In genomic region chr8:83902961-83903666, GRCm38 (mm10) we compare ENCODE assay signal across 8 mouse cellular contexts. TPM values are rescaled to one million over a fixed set of nuclear protein-coding genes. Genes with fewer than 3 reads are reported as not detected.
DNase-seq lines count a peak whose midpoint lies in the region; ATAC-seq and TF ChIP-seq lines count a peak whose summit lies in the region.

No protein-coding gene starts in this region.

- no peaks in the 10 kb centered on the region for H3K27me3 ChIP-seq in ES-Bruce4 (ENCODE audit: control insufficient read depth, insufficient read depth, low read length, poor library complexity, severe bottlenecking)
- H3K27me3 ChIP-seq in hindbrain, embryonic 15.5 days = no peaks in the 10 kb centered on the region
- H3K27me3 ChIP-seq in midbrain, embryonic 11.5 days (ENCODE audit: control insufficient read depth, insufficient read depth, low read length) = no peaks in the 10 kb centered on the region

- H3K9me3 ChIP-seq in ES-Bruce4 (replicated peaks; ENCODE audit: control insufficient read depth, insufficient read depth, low read length, poor library complexity, severe bottlenecking) = no peaks in the 10 kb centered on the region
- no peaks in the 10 kb centered on the region for H3K9me3 ChIP-seq in hindbrain, embryonic 15.5 days
- H3K9me3 ChIP-seq in midbrain, embryonic 11.5 days (ENCODE audit: control insufficient read depth, low read length) = no peaks in the 10 kb centered on the region

- peak overlapping the region; percentile 60 for H3K4me3 ChIP-seq in ES-Bruce4 (ENCODE audit: low read depth, low read length)
- H3K4me3 ChIP-seq in cortical plate, adult 2 months (ENCODE audit: insufficient read depth, low read length) = peak overlapping the region; percentile 86
- H3K4me3 ChIP-seq in hindbrain, embryonic 15.5 days = peak overlapping the region; percentile 97
- H3K4me3 ChIP-seq in midbrain, embryonic 11.5 days (ENCODE audit: low read depth, low read length) = peak overlapping the region; percentile 0; the same call in 1 of the 2 replicates

- peak overlapping the region; percentile 97; the same call in 1 of the 2 replicates for H3K9ac ChIP-seq in ES-Bruce4 (ENCODE audit: low read depth, poor library complexity, severe bottlenecking)
- peak overlapping the region; percentile 98; the same call in 1 of the 2 replicates for H3K9ac ChIP-seq in hindbrain, embryonic 15.5 days
- H3K9ac ChIP-seq in midbrain, embryonic 11.5 days (ENCODE audit: low read length) = 0 out of 2 replicates have a peak overlapping the region, but pooled peaks have one; percentile 2

- H3K4me2 ChIP-seq in hindbrain, embryonic 15.5 days = peak overlapping the region; percentile 80
- H3K4me2 ChIP-seq in midbrain, embryonic 11.5 days = peak overlapping the region; percentile 3

- ATAC-seq in hindbrain, embryonic 15.5 days (ENCODE audit: low FRiP score, low read depth) = no peak
- no peak for ATAC-seq in midbrain, embryonic 11.5 days (ENCODE audit: low FRiP score)

- WGBS in hindbrain, embryonic 15.5 days = 11% methylated on average over 12 of the region's 13 CpGs
- WGBS in midbrain, embryonic 11.5 days = 9% methylated on average over 12 of the region's 13 CpGs

- peaks cover 6% of the 10 kb centered on the region for H3K4me1 ChIP-seq in ES-Bruce4 (ENCODE audit: control insufficient read depth, insufficient read depth, low read length)
- H3K4me1 ChIP-seq in cortical plate, adult 2 months (ENCODE audit: control insufficient read depth, insufficient read depth, low read length) = peaks cover 9% of the 10 kb centered on the region; the same call in 1 of the 2 replicates
- peaks cover 58% of the 10 kb centered on the region for H3K4me1 ChIP-seq in hindbrain, embryonic 15.5 days (replicated peaks)
- H3K4me1 ChIP-seq in midbrain, embryonic 11.5 days (ENCODE audit: control insufficient read depth, insufficient read depth, low read length) = peaks cover 27% of the 10 kb centered on the region

- H3K36me3 ChIP-seq in ES-Bruce4 (ENCODE audit: control insufficient read depth, insufficient read depth, low read length, poor library complexity, severe bottlenecking) = peaks cover 12% of the 10 kb centered on the region
- H3K36me3 ChIP-seq in hindbrain, embryonic 15.5 days = no peaks in the 10 kb centered on the region
- H3K36me3 ChIP-seq in midbrain, embryonic 11.5 days (ENCODE audit: control insufficient read depth, insufficient read depth, low read length) = no peaks in the 10 kb centered on the region; the same call in 1 of the 2 replicates

- DNase-seq in gastrocnemius, postnatal 14 days = peak; percentile 37
- DNase-seq in gastrocnemius, postnatal 25 days = no peak
- no peak for DNase-seq in midbrain, embryonic 11.5 days (ENCODE audit: low spot score, missing footprints)
- DNase-seq in thymus, postnatal 0 days (ENCODE audit: low spot score) = peak; percentile 48
- no peak for DNase-seq in urinary bladder, postnatal 14 days (ENCODE audit: low spot score)

- H3K27ac ChIP-seq in ES-Bruce4 (ENCODE audit: insufficient read depth, low read length) = peak overlapping the region; percentile 63
- H3K27ac ChIP-seq in cortical plate, adult 2 months (ENCODE audit: insufficient read depth, low read length) = no peak overlapping the region
- H3K27ac ChIP-seq in hindbrain, embryonic 15.5 days (replicated peaks) = 0 out of 2 replicates have a peak overlapping the region, but pooled peaks have one; percentile 6
- H3K27ac ChIP-seq in midbrain, embryonic 11.5 days (ENCODE audit: low read depth, low read length) = no peak overlapping the region

- no peak for TF ChIP-seq POLR2A in ES-Bruce4 (IDR thresholded peaks at IDR 0.05; ENCODE audit: insufficient read depth, low read length)
- TF ChIP-seq POLR2A in cortical plate, adult 2 months (IDR thresholded peaks at IDR 0.05; ENCODE audit: extremely low read depth, insufficient read depth, low read length) = no peak

- TF ChIP-seq EP300 in ES-Bruce4 (IDR thresholded peaks at IDR 0.05; ENCODE audit: insufficient read depth, low read depth, low read length) = no peak

- peak; percentile 42 for TF ChIP-seq CTCF in ES-Bruce4 (IDR thresholded peaks at IDR 0.05; ENCODE audit: low read depth, low read length)
- TF ChIP-seq CTCF in cortical plate, adult 2 months (IDR thresholded peaks at IDR 0.05; ENCODE audit: extremely low read depth, insufficient read depth, low read length) = 0 out of 2 replicates have a peak, but pooled peaks have one; percentile 6

- intact Hi-C loops in gastrocnemius, postnatal 14 days (cut with DNase I; ENCODE audit: low total_unique reads) = no loop called here

RNA-seq across cellular contexts. Expression of gene Adgrl1, which starts 3.2 kb away (rescaled TPM):
- 10 to 100 TPM; 16.2 to 17.2 TPM for total RNA-seq in gastrocnemius, postnatal 14 days (2021)
- 10 to 100 TPM; 23.7 to 26.0 TPM for total RNA-seq in gastrocnemius, postnatal 25 days (2021)
- polyA plus RNA-seq in ES-Bruce4 (2011; ENCODE audit: insufficient read depth, insufficient read length, low read depth, missing spikeins) = 64.0 and 64.7 TPM in 2 replicates
- polyA plus RNA-seq in cortical plate, adult 2 months (2012; rRNA removed) = 236 and 241 TPM in 2 replicates
- polyA plus RNA-seq in hindbrain, embryonic 15.5 days (2015; fragmentation: Nextera tagmentation; extraction: Ambion mirVana) = 56.8 and 62.0 TPM in 2 replicates
- polyA plus RNA-seq in midbrain, embryonic 11.5 days (2014; fragmentation: Nextera tagmentation; extraction: Ambion mirVana) = 13.7 and 16.4 TPM in 2 replicates
- polyA plus RNA-seq in thymus, postnatal 0 days (2015; fragmentation: Nextera tagmentation; extraction: Ambion mirVana) = 7.8 and 14.3 TPM in 2 replicates

RNA-seq across cellular contexts. Expression of gene Gm10644, which starts 51.9 kb away (rescaled TPM):
- under 1 TPM; 0.11 to 0.14 TPM for total RNA-seq in gastrocnemius, postnatal 14 days (2021)
- under 1 TPM; 0.24 to 0.26 TPM for total RNA-seq in gastrocnemius, postnatal 25 days (2021)
- polyA plus RNA-seq in ES-Bruce4 (2011; ENCODE audit: insufficient read depth, insufficient read length, low read depth, missing spikeins) = 0.47 and 0.78 TPM in 2 replicates
- polyA plus RNA-seq in cortical plate, adult 2 months (2012; rRNA removed) = 0.52 and 0.62 TPM in 2 replicates
- polyA plus RNA-seq in hindbrain, embryonic 15.5 days (2015; fragmentation: Nextera tagmentation; extraction: Ambion mirVana) = 1.1 TPM in 2 replicates
- 0.61 and 0.81 TPM in 2 replicates for polyA plus RNA-seq in midbrain, embryonic 11.5 days (2014; fragmentation: Nextera tagmentation; extraction: Ambion mirVana)
- 0.10 and 0.18 TPM in 2 replicates for polyA plus RNA-seq in thymus, postnatal 0 days (2015; fragmentation: Nextera tagmentation; extraction: Ambion mirVana)

RNA-seq across cellular contexts. Expression of gene Asf1b, which starts 52.2 kb away (rescaled TPM):
- total RNA-seq in gastrocnemius, postnatal 14 days (2021) = 1 to 10 TPM; 2.0 to 3.1 TPM
- under 1 TPM; 0.54 to 0.96 TPM for total RNA-seq in gastrocnemius, postnatal 25 days (2021)
- 26.3 and 29.3 TPM in 2 replicates for polyA plus RNA-seq in ES-Bruce4 (2011; ENCODE audit: insufficient read depth, insufficient read length, low read depth, missing spikeins)
- 1.2 and 1.4 TPM in 2 replicates for polyA plus RNA-seq in cortical plate, adult 2 months (2012; rRNA removed)
- 12.8 and 14.7 TPM in 2 replicates for polyA plus RNA-seq in hindbrain, embryonic 15.5 days (2015; fragmentation: Nextera tagmentation; extraction: Ambion mirVana)
- polyA plus RNA-seq in midbrain, embryonic 11.5 days (2014; fragmentation: Nextera tagmentation; extraction: Ambion mirVana) = 92.5 and 96.5 TPM in 2 replicates
- 117 and 135 TPM in 2 replicates for polyA plus RNA-seq in thymus, postnatal 0 days (2015; fragmentation: Nextera tagmentation; extraction: Ambion mirVana)

Comparison
In these comparisons a context has a peak if more than half of its experiments do, and no peak if none do; other contexts are left out.
1. DNase-seq: peak in gastrocnemius, postnatal 14 days (single experiment) and thymus, postnatal 0 days (single experiment); none in gastrocnemius, postnatal 25 days (single experiment), midbrain, embryonic 11.5 days (single experiment) and urinary bladder, postnatal 14 days (single experiment).
2. H3K27ac ChIP-seq: peak in ES-Bruce4 (single experiment) and hindbrain, embryonic 15.5 days (single experiment); none in cortical plate, adult 2 months (single experiment) and midbrain, embryonic 11.5 days (single experiment).
3. H3K4me3 ChIP-seq: peak in every context shown above with its lines; median percentile 97 in hindbrain, embryonic 15.5 days; 86 in cortical plate, adult 2 months; 60 in ES-Bruce4; 0 in midbrain, embryonic 11.5 days.
4. H3K9ac ChIP-seq: peak in every context shown above with its lines; median percentile 98 in hindbrain, embryonic 15.5 days; 97 in ES-Bruce4; 2 in midbrain, embryonic 11.5 days.